Mouse (Mus musculus) liver, embryonic 11.5 days (tissue): ENCODE results near the gene Cox7b. TPM values are rescaled to one million over a fixed set of nuclear protein-coding genes. Genes with fewer than 3 reads are reported as not detected.
A peak's percentile ranks its signal among the peaks of the same experiment; 100 is the strongest.

Experiments
- ATAC-seq: fragments of 200-750 bp; cut with Nextera tagmentation; replicated peaks from 2 replicates; pipeline ENCODE4 v1.8.0; 2017; ENCODE audit warnings: moderate number of reproducible peaks, mild to moderate bottlenecking, moderate TSS enrichment, moderate library complexity; ENCODE audit not compliant: low FRiP score
- DNase-seq: peaks from one replicate; pipeline ENCODE4 v3.0.0-alpha.2; 2017; ENCODE audit warnings: low spot score
- H3K27ac ChIP-seq: fragments of 300-500 bp; sonication (generic); 2 replicates; pipeline ENCODE4 v1.5.1; 2014; ENCODE audit warnings: mild to moderate bottlenecking, low read depth, low read length, control low read depth
- H3K27me3 ChIP-seq: fragments of 300-500 bp; sonication (generic); replicated peaks from 2 replicates; pipeline ENCODE4 v1.6.1; 2014; ENCODE audit warnings: low read length, mixed read lengths; ENCODE audit not compliant: control insufficient read depth, insufficient read depth
- H3K36me3 ChIP-seq: fragments of 300-500 bp; sonication (generic); 2 replicates; pipeline ENCODE4 v1.6.1; 2014; ENCODE audit warnings: mild to moderate bottlenecking, low read length, moderate library complexity, mixed read lengths; ENCODE audit not compliant: control insufficient read depth, insufficient read depth
- H3K4me1 ChIP-seq: fragments of 300-500 bp; sonication (generic); replicated peaks from 2 replicates; pipeline ENCODE4 v1.6.1; 2014; ENCODE audit warnings: low read length, mixed read lengths; ENCODE audit not compliant: control insufficient read depth, insufficient read depth
- H3K4me2 ChIP-seq: fragments of 300-500 bp; sonication (generic); 2 replicates; pipeline ENCODE4 v1.6.1; 2014; ENCODE audit warnings: mild to moderate bottlenecking, control low read depth, moderate library complexity
- H3K4me3 ChIP-seq: fragments of 300-500 bp; sonication (generic); 2 replicates; pipeline ENCODE4 v1.5.1; 2014; ENCODE audit warnings: low read depth, low read length, control low read depth
- H3K9ac ChIP-seq: fragments of 300-500 bp; sonication (generic); 2 replicates; pipeline ENCODE4 v1.6.1; 2014; ENCODE audit warnings: low read depth, low read length, control low read depth
- H3K9me3 ChIP-seq: fragments of 300-500 bp; sonication (generic); 2 replicates; pipeline ENCODE4 v1.6.1; 2016; ENCODE audit warnings: low read length, inconsistent platforms, mixed read lengths; ENCODE audit not compliant: control insufficient read depth
- WGBS: fragments of 180-500 bp; shearing (Covaris S2); extraction: QIAGEN DNeasy Blood & Tissue Kit; methylation state at CpG from one replicate; pipeline ENCODE4 v1.1.7; 2014; 5-methylcytosine and 5-hydroxymethylcytosine counted together
- polyA plus RNA-seq: library from polyadenylated mRNA; unstranded; fragments of >200 nt; fragmentation: Nextera tagmentation; extraction: Ambion mirVana; gene quantifications from 2 replicates; pipeline ENCODE4 v1.2.1, GENCODE M21; 2014

The Cox7b gene
- polyA plus RNA-seq, 1 experiment from 2014 or later, result 493 TPM

GRCm38 (mm10) chrX:106017516-106017915, 2.0 kb downstream of the Cox7b start:
- no peaks in the 10 kb centered on the region for H3K27me3 ChIP-seq
- peak overlapping the region; percentile 68; the same call in 1 of the 2 replicates for H3K4me3 ChIP-seq
- no peaks in the 10 kb centered on the region for H3K9me3 ChIP-seq
- no peaks in the 10 kb centered on the region for H3K4me1 ChIP-seq
- no peak overlapping the region for H3K9ac ChIP-seq
- H3K4me2 ChIP-seq, result peak overlapping the region; percentile 54
- WGBS, result 82% methylated on average over 4 of the region's 4 CpGs
- ATAC-seq (no peak), DNase-seq (no peak)
- peaks cover 3% of the 10 kb centered on the region; the same call in 1 of the 2 replicates for H3K36me3 ChIP-seq
- no peak overlapping the region for H3K27ac ChIP-seq

GRCm38 (mm10) chrX:106026418-106027342, 11.2 kb downstream of the Cox7b start, which contains the start of gene Atp7a:
Gene Atp7a, plus strand, starts transcription at chrX:106027276.
- no peak within 1 kb of the TSS for H3K27ac ChIP-seq
- H3K36me3 ChIP-seq, result no peaks in the 10 kb centered on the region
- DNase-seq (peak; percentile 85), ATAC-seq (peak; percentile 98)
- peak within 1 kb of the TSS; percentile 58 for H3K4me3 ChIP-seq
- no peaks in the 10 kb centered on the region for H3K27me3 ChIP-seq
- peak within 1 kb of the TSS; percentile 71 for H3K9ac ChIP-seq
- WGBS, result 21% methylated on average over 36 of the region's 36 CpGs
- H3K9me3 ChIP-seq, result no peaks in the 10 kb centered on the region
- no peaks in the 10 kb centered on the region for H3K4me1 ChIP-seq
- peak within 1 kb of the TSS; percentile 68 for H3K4me2 ChIP-seq

- H3K9ac ChIP-seq, result peak overlapping the region; percentile 71
- ATAC-seq (peak; percentile 42; the same call in 1 of the 2 replicates), DNase-seq (no peak)
- no peak overlapping the region for H3K27ac ChIP-seq
- H3K4me2 ChIP-seq, result peak overlapping the region; percentile 68
- H3K27me3 ChIP-seq, result no peaks in the 10 kb centered on the region
- WGBS, result 15% methylated on average over 8 of the region's 8 CpGs
- no peaks in the 10 kb centered on the region for H3K9me3 ChIP-seq
- no peaks in the 10 kb centered on the region for H3K36me3 ChIP-seq
- H3K4me1 ChIP-seq, result no peaks in the 10 kb centered on the region
- H3K4me3 ChIP-seq, result peak overlapping the region; percentile 58
Observed at GRCm38 (mm10) chrX:106027343-106027674, 11.8 kb downstream of the Cox7b start.

GRCm38 (mm10) chrX:106030176-106030575, 14.7 kb downstream of the Cox7b start:
- DNase-seq (no peak), ATAC-seq (no peak)
- Histone ChIP-seq H3K4me3 (no peak overlapping the region), H3K9me3 (no peaks in the 10 kb centered on the region), H3K36me3 (no peaks in the 10 kb centered on the region), H3K4me2 (no peak overlapping the region), H3K27ac (no peak overlapping the region), H3K9ac (no peak overlapping the region), H3K4me1 (no peaks in the 10 kb centered on the region), H3K27me3 (no peaks in the 10 kb centered on the region)
- WGBS, result 79% methylated on average over 5 of the region's 5 CpGs

GRCm38 (mm10) chrX:106031124-106031523, 15.6 kb downstream of the Cox7b start:
- Histone ChIP-seq H3K4me1 (no peaks in the 10 kb centered on the region), H3K4me2 (no peak overlapping the region), H3K27me3 (no peaks in the 10 kb centered on the region), H3K36me3 (no peaks in the 10 kb centered on the region), H3K27ac (no peak overlapping the region), H3K9ac (no peak overlapping the region), H3K4me3 (no peak overlapping the region), H3K9me3 (no peaks in the 10 kb centered on the region)
- DNase-seq, result no peak
- no peak for ATAC-seq

GRCm38 (mm10) chrX:106035727-106036126, 20.2 kb downstream of the Cox7b start:
- Histone ChIP-seq H3K27me3 (no peaks in the 10 kb centered on the region), H3K36me3 (no peaks in the 10 kb centered on the region), H3K27ac (no peak overlapping the region), H3K4me2 (no peak overlapping the region), H3K9me3 (no peaks in the 10 kb centered on the region), H3K4me1 (no peaks in the 10 kb centered on the region), H3K4me3 (no peak overlapping the region), H3K9ac (no peak overlapping the region)
- no peak for ATAC-seq
- WGBS, result 59% methylated on average over 2 of the region's 2 CpGs
- no peak for DNase-seq

DNA sequence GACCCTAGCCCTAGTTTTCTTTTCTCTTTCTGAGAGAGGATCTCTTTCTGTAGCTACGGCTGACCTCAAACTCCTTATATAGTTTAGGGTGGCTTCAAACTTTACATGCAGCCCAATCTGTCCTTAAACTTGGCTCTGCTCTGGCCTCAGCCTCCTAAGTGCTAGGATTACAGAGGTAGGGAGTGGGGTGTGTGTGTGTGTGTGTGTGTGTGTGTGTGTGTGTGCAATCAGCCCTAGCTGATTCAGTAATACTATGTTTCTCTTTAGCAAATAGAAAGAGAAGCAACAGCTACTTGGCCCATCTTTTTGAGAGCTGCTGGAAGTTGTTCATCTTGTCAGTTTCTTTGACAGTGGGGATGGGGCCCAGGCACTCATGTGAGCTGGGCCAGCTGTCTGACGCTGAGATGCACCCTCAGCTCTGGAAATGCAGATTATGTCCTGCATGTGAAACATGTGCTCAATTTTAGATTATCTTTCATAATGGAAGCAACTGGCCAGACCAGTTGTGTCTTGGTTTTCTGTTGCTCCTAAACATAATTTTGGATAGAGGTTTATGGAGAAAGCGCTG, 21.8 kb downstream of the Cox7b start:
- Histone ChIP-seq H3K4me3 (no peak overlapping the region), H3K36me3 (no peaks in the 10 kb centered on the region), H3K4me2 (no peak overlapping the region), H3K4me1 (0 out of 2 replicates have a peak, but pooled peaks cover under 1% of the 10 kb centered on the region), H3K27ac (no peak overlapping the region), H3K9me3 (no peaks in the 10 kb centered on the region), H3K9ac (no peak overlapping the region), H3K27me3 (no peaks in the 10 kb centered on the region)
- ATAC-seq, result no peak
- DNase-seq, result no peak
- WGBS, result 57% methylated on average over 3 of the region's 3 CpGs

DNA sequence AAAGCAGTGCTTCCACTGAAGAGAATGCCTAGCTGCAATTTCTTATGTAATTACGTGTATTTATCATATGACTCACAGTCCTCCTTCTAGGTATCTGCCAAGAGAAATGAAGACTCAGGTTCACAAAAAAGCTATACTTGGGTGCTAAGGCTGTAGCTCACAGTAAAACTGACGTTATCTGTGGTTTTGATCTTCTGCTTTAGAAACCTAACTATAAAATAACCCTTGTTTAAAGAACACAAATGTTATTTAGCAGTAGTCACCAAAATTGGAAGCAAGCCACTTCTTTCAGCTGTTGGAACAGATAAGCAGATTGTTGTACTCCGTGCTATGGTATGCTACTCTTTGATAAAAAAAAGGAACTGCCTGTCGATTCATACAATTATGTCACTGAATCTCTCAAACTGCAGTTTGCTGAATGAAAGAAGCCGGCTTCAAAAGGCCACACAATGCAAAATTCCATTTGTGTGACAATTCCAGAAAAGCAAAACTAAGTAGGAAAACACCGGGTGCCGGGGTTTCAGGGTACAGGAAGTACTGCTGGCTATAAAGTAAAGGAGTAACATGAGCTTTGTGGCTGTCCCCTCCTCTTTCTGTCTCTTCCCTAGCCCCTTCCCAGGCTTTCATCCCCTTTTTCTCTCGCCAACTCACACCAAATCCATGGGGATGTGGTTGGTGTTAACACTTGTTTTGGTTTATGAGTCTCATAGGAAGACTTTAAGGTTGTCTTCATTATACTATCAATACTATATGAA, 28.5 kb downstream of the Cox7b start:
- no peak overlapping the region for H3K4me3 ChIP-seq
- no peak overlapping the region for H3K9ac ChIP-seq
- H3K27ac ChIP-seq, result no peak overlapping the region
- 31% methylated on average over 8 of the region's 8 CpGs for WGBS
- peaks cover 14% of the 10 kb centered on the region for H3K4me1 ChIP-seq
- H3K9me3 ChIP-seq, result no peaks in the 10 kb centered on the region
- peak overlapping the region; percentile 40 for H3K4me2 ChIP-seq
- H3K36me3 ChIP-seq, result no peaks in the 10 kb centered on the region
- DNase-seq, result no peak
- ATAC-seq, result peak; percentile 75
- no peaks in the 10 kb centered on the region for H3K27me3 ChIP-seq
